Mouse (Mus musculus): Measurements from ENCODE around the gene Rgs11. TPM values are rescaled to one million over a fixed set of nuclear protein-coding genes. Genes with fewer than 3 reads are reported as not detected.

Gene Rgs11
- polyA plus RNA-seq, 1 experiment from 2014 or later: 2.5 TPM

GRCm38 (mm10) chr17:26237667-26238066, 34.9 kb downstream of the Rgs11 start:
- no peaks in the 10 kb centered on the region for H3K36me3 ChIP-seq (ENCODE audit: control insufficient read depth, insufficient read depth, low read length)
- DNase-seq (ENCODE audit: low spot score): no peak
- no peak overlapping the region for H3K27ac ChIP-seq (ENCODE audit: low read depth, low read length)
- ATAC-seq (replicated peaks; ENCODE audit: low FRiP score): no peak
- no peak overlapping the region for H3K4me3 ChIP-seq (ENCODE audit: low read depth, low read length)
- no peaks in the 10 kb centered on the region for H3K27me3 ChIP-seq (ENCODE audit: control insufficient read depth, insufficient read depth, low read length)
- no peak overlapping the region for H3K4me2 ChIP-seq (ENCODE audit: low read depth, low read length, severe bottlenecking)
- 94% methylated on average over 10 of the region's 10 CpGs for WGBS
- no peak overlapping the region for H3K9ac ChIP-seq (ENCODE audit: low read length)
- no peaks in the 10 kb centered on the region for H3K4me1 ChIP-seq (replicated peaks; ENCODE audit: control insufficient read depth, insufficient read depth, low read length)
- H3K9me3 ChIP-seq (ENCODE audit: control insufficient read depth, low read length): no peaks in the 10 kb centered on the region

GRCm38 (mm10) chr17:26239551-26239950, 36.8 kb downstream of the Rgs11 start:
- Histone ChIP-seq H3K4me2 (ENCODE audit: low read depth, low read length, severe bottlenecking) (no peak overlapping the region), H3K4me3 (ENCODE audit: low read depth, low read length) (no peak overlapping the region), H3K36me3 (ENCODE audit: control insufficient read depth, insufficient read depth, low read length) (no peaks in the 10 kb centered on the region), H3K9ac (ENCODE audit: low read length) (no peak overlapping the region), H3K27me3 (ENCODE audit: control insufficient read depth, insufficient read depth, low read length) (no peaks in the 10 kb centered on the region), H3K27ac (ENCODE audit: low read depth, low read length) (no peak overlapping the region), H3K9me3 (ENCODE audit: control insufficient read depth, low read length) (no peaks in the 10 kb centered on the region), H3K4me1 (replicated peaks; ENCODE audit: control insufficient read depth, insufficient read depth, low read length) (no peaks in the 10 kb centered on the region)
- no peak for ATAC-seq (replicated peaks; ENCODE audit: low FRiP score)
- no peak for DNase-seq (ENCODE audit: low spot score)
- WGBS: 71% methylated on average over 2 of the region's 2 CpGs

GRCm38 (mm10) chr17:26240120-26240790, 37.5 kb downstream of the Rgs11 start:
- no peak overlapping the region for H3K4me2 ChIP-seq (ENCODE audit: low read depth, low read length, severe bottlenecking)
- H3K9me3 ChIP-seq (ENCODE audit: control insufficient read depth, low read length): no peaks in the 10 kb centered on the region
- no peaks in the 10 kb centered on the region for H3K36me3 ChIP-seq (ENCODE audit: control insufficient read depth, insufficient read depth, low read length)
- H3K9ac ChIP-seq (ENCODE audit: low read length): no peak overlapping the region
- no peak for ATAC-seq (replicated peaks; ENCODE audit: low FRiP score)
- 89% methylated on average over 6 of the region's 6 CpGs for WGBS
- DNase-seq (ENCODE audit: low spot score): no peak
- H3K27ac ChIP-seq (ENCODE audit: low read depth, low read length): no peak overlapping the region
- H3K27me3 ChIP-seq (ENCODE audit: control insufficient read depth, insufficient read depth, low read length): no peaks in the 10 kb centered on the region
- no peaks in the 10 kb centered on the region for H3K4me1 ChIP-seq (replicated peaks; ENCODE audit: control insufficient read depth, insufficient read depth, low read length)
- H3K4me3 ChIP-seq (ENCODE audit: low read depth, low read length): no peak overlapping the region

GRCm38 (mm10) chr17:26240990-26241389, 38.2 kb downstream of the Rgs11 start:
- Histone ChIP-seq H3K36me3 (ENCODE audit: control insufficient read depth, insufficient read depth, low read length) (no peaks in the 10 kb centered on the region), H3K4me1 (replicated peaks; ENCODE audit: control insufficient read depth, insufficient read depth, low read length) (no peaks in the 10 kb centered on the region), H3K4me2 (ENCODE audit: low read depth, low read length, severe bottlenecking) (no peak overlapping the region), H3K27ac (ENCODE audit: low read depth, low read length) (no peak overlapping the region), H3K9me3 (ENCODE audit: control insufficient read depth, low read length) (no peaks in the 10 kb centered on the region), H3K27me3 (ENCODE audit: control insufficient read depth, insufficient read depth, low read length) (no peaks in the 10 kb centered on the region), H3K4me3 (ENCODE audit: low read depth, low read length) (no peak overlapping the region), H3K9ac (ENCODE audit: low read length) (no peak overlapping the region)
- ATAC-seq (replicated peaks; ENCODE audit: low FRiP score): no peak
- DNase-seq (ENCODE audit: low spot score): no peak
- 78% methylated on average over 6 of the region's 6 CpGs for WGBS

- H3K27me3 ChIP-seq (ENCODE audit: control insufficient read depth, insufficient read depth, low read length): no peaks in the 10 kb centered on the region
- peak overlapping the region; percentile 71 for H3K4me3 ChIP-seq (ENCODE audit: low read depth, low read length)
- no peaks in the 10 kb centered on the region for H3K36me3 ChIP-seq (ENCODE audit: control insufficient read depth, insufficient read depth, low read length)
- H3K4me1 ChIP-seq (replicated peaks; ENCODE audit: control insufficient read depth, insufficient read depth, low read length): no peaks in the 10 kb centered on the region
- peak; percentile 84 for ATAC-seq (replicated peaks; ENCODE audit: low FRiP score)
- H3K4me2 ChIP-seq (ENCODE audit: low read depth, low read length, severe bottlenecking): peak overlapping the region; percentile 79
- no peaks in the 10 kb centered on the region for H3K9me3 ChIP-seq (ENCODE audit: control insufficient read depth, low read length)
- H3K27ac ChIP-seq (ENCODE audit: low read depth, low read length): 0 out of 2 replicates have a peak overlapping the region, but pooled peaks have one; percentile 46
- H3K9ac ChIP-seq (ENCODE audit: low read length): peak overlapping the region; percentile 69
- 1% methylated on average over 32 of the region's 32 CpGs for WGBS
- DNase-seq (ENCODE audit: low spot score): no peak
Observed at GRCm38 (mm10) chr17:26243471-26244100, 40.8 kb downstream of the Rgs11 start.

GRCm38 (mm10) chr17:26244101-26244841, 41.5 kb downstream of the Rgs11 start, which contains the start of gene Fam234a:
Gene Fam234a, minus strand, starts transcription at chr17:26244242.
- DNase-seq (ENCODE audit: low spot score) (peak; percentile 99), ATAC-seq (replicated peaks; ENCODE audit: low FRiP score) (peak; percentile 97)
- H3K9ac ChIP-seq (ENCODE audit: low read length): peak within 1 kb of the TSS; percentile 69
- H3K9me3 ChIP-seq (ENCODE audit: control insufficient read depth, low read length): no peaks in the 10 kb centered on the region
- H3K36me3 ChIP-seq (ENCODE audit: control insufficient read depth, insufficient read depth, low read length): no peaks in the 10 kb centered on the region
- peak within 1 kb of the TSS; percentile 79 for H3K4me2 ChIP-seq (ENCODE audit: low read depth, low read length, severe bottlenecking)
- WGBS: 9% methylated on average over 33 of the region's 33 CpGs
- H3K27ac ChIP-seq (ENCODE audit: low read depth, low read length): 0 out of 2 replicates have a peak within 1 kb of the TSS, but pooled peaks have one; percentile 46
- peak within 1 kb of the TSS; percentile 71 for H3K4me3 ChIP-seq (ENCODE audit: low read depth, low read length)
- H3K4me1 ChIP-seq (replicated peaks; ENCODE audit: control insufficient read depth, insufficient read depth, low read length): no peaks in the 10 kb centered on the region
- H3K27me3 ChIP-seq (ENCODE audit: control insufficient read depth, insufficient read depth, low read length): no peaks in the 10 kb centered on the region

GRCm38 (mm10) chr17:26251886-26252538, 49.3 kb downstream of the Rgs11 start:
- no peaks in the 10 kb centered on the region for H3K4me1 ChIP-seq (replicated peaks; ENCODE audit: control insufficient read depth, insufficient read depth, low read length)
- H3K4me3 ChIP-seq (ENCODE audit: low read depth, low read length): peak overlapping the region; percentile 98; the same call in 1 of the 2 replicates
- DNase-seq (ENCODE audit: low spot score) (no peak), ATAC-seq (replicated peaks; ENCODE audit: low FRiP score) (no peak)
- H3K9me3 ChIP-seq (ENCODE audit: control insufficient read depth, low read length): no peaks in the 10 kb centered on the region
- 53% methylated on average over 4 of the region's 4 CpGs for WGBS
- no peaks in the 10 kb centered on the region for H3K27me3 ChIP-seq (ENCODE audit: control insufficient read depth, insufficient read depth, low read length)
- H3K27ac ChIP-seq (ENCODE audit: low read depth, low read length): no peak overlapping the region
- H3K9ac ChIP-seq (ENCODE audit: low read length): peak overlapping the region; percentile 29; the same call in 1 of the 2 replicates
- peaks cover 2% of the 10 kb centered on the region; the same call in 1 of the 2 replicates for H3K36me3 ChIP-seq (ENCODE audit: control insufficient read depth, insufficient read depth, low read length)
- H3K4me2 ChIP-seq (ENCODE audit: low read depth, low read length, severe bottlenecking): peak overlapping the region; percentile 75; the same call in 1 of the 2 replicates
